Comparison of ENCODE assay signal across 12 mouse cellular contexts in genomic region chr12:12722982-12723661, GRCm38 (mm10).
DNase-seq lines count a peak whose midpoint lies in the region; ATAC-seq lines count a peak whose summit lies in the region.
"Had no signal": no experiment of that assay in that cellular context is flagged by ENCODE, and none has a peak within 500 bp of the region (broad histone marks: within the 10 kb centered on the region; RNA-seq: fewer than 3 reads in every experiment).

No protein-coding gene starts in this region.

- 44% methylated on average over 20 of the region's 20 CpGs for WGBS in embryonic facial prominence, embryonic 11.5 days
- 18% methylated on average over 20 of the region's 20 CpGs for WGBS in hindbrain, embryonic 13.5 days
- WGBS in midbrain, embryonic 16.5 days = 8% methylated on average over 20 of the region's 20 CpGs
- WGBS in kidney, embryonic 14.5 days = 85% methylated on average over 20 of the region's 20 CpGs

- H3K27me3 ChIP-seq in embryonic facial prominence, embryonic 11.5 days (ENCODE audit: control insufficient read depth, insufficient read depth, low read length) = no peaks in the 10 kb centered on the region
- H3K27me3 ChIP-seq in hindbrain, embryonic 13.5 days = 0 out of 2 replicates have a peak, but pooled peaks cover 11% of the 10 kb centered on the region
- H3K27me3 ChIP-seq in midbrain, embryonic 16.5 days (ENCODE audit: control insufficient read depth, insufficient read depth, low read depth, low read length) = no peaks in the 10 kb centered on the region
- H3K27me3 ChIP-seq in kidney, embryonic 14.5 days (ENCODE audit: control insufficient read depth, insufficient read depth, low read length) = no peaks in the 10 kb centered on the region

- H3K4me1 ChIP-seq in embryonic facial prominence, embryonic 11.5 days (ENCODE audit: control insufficient read depth, insufficient read depth, low read length) = 0 out of 2 replicates have a peak, but pooled peaks cover 3% of the 10 kb centered on the region
- peaks cover 36% of the 10 kb centered on the region for H3K4me1 ChIP-seq in hindbrain, embryonic 13.5 days (replicated peaks)
- H3K4me1 ChIP-seq in midbrain, embryonic 16.5 days (ENCODE audit: control insufficient read depth, insufficient read depth, low read length) = peaks cover 26% of the 10 kb centered on the region
- H3K4me1 ChIP-seq in kidney, embryonic 14.5 days (ENCODE audit: control insufficient read depth, insufficient read depth, low read length) = no peaks in the 10 kb centered on the region

- no peak overlapping the region for H3K4me2 ChIP-seq in embryonic facial prominence, embryonic 11.5 days (ENCODE audit: low read depth, low read length)
- peak overlapping the region; percentile 42 for H3K4me2 ChIP-seq in hindbrain, embryonic 13.5 days
- H3K4me2 ChIP-seq in midbrain, embryonic 16.5 days (ENCODE audit: low read length) = peak overlapping the region; percentile 50
- no peak overlapping the region for H3K4me2 ChIP-seq in kidney, embryonic 14.5 days (replicated peaks; ENCODE audit: low read depth, low read length)
- H3K4me2 ChIP-seq: limb, embryonic 12.5 days had no signal

- H3K4me3 ChIP-seq in embryonic facial prominence, embryonic 11.5 days (ENCODE audit: low read depth, low read length) = no peak overlapping the region
- H3K4me3 ChIP-seq in hindbrain, embryonic 13.5 days = peak overlapping the region; percentile 14; the same call in 1 of the 2 replicates
- peak overlapping the region; percentile 18 for H3K4me3 ChIP-seq in midbrain, embryonic 16.5 days (ENCODE audit: low read depth, low read length)
- no peak overlapping the region for H3K4me3 ChIP-seq in kidney, embryonic 14.5 days (ENCODE audit: low read length)
- H3K4me3 ChIP-seq: limb, embryonic 12.5 days had no signal

- no peaks in the 10 kb centered on the region for H3K9me3 ChIP-seq in embryonic facial prominence, embryonic 11.5 days (replicated peaks; ENCODE audit: control insufficient read depth, low read length)
- no peaks in the 10 kb centered on the region for H3K9me3 ChIP-seq in hindbrain, embryonic 13.5 days
- H3K9me3 ChIP-seq in midbrain, embryonic 16.5 days (replicated peaks; ENCODE audit: control insufficient read depth, low read length, poor library complexity, severe bottlenecking) = no peaks in the 10 kb centered on the region
- no peaks in the 10 kb centered on the region for H3K9me3 ChIP-seq in kidney, embryonic 14.5 days (ENCODE audit: control insufficient read depth, low read length)
- H3K9me3 ChIP-seq: limb, embryonic 12.5 days had no signal

- peak; percentile 64 for ATAC-seq in embryonic facial prominence, embryonic 11.5 days (replicated peaks; ENCODE audit: insufficient number of reproducible peaks, low FRiP score, low TSS enrichment, low read depth)
- peak; percentile 52 for ATAC-seq in hindbrain, embryonic 13.5 days (ENCODE audit: low FRiP score)
- peak; percentile 69 for ATAC-seq in midbrain, embryonic 16.5 days
- ATAC-seq in kidney, embryonic 14.5 days (ENCODE audit: low FRiP score, low TSS enrichment) = no peak

- no peaks in the 10 kb centered on the region for H3K36me3 ChIP-seq in embryonic facial prominence, embryonic 11.5 days (replicated peaks; ENCODE audit: control insufficient read depth, insufficient read depth, low read depth, low read length)
- no peaks in the 10 kb centered on the region for H3K36me3 ChIP-seq in hindbrain, embryonic 13.5 days
- no peaks in the 10 kb centered on the region for H3K36me3 ChIP-seq in midbrain, embryonic 16.5 days (ENCODE audit: control insufficient read depth, insufficient read depth, low read length)
- H3K36me3 ChIP-seq in kidney, embryonic 14.5 days (ENCODE audit: control insufficient read depth, insufficient read depth, low read length) = no peaks in the 10 kb centered on the region
- H3K36me3 ChIP-seq: limb, embryonic 12.5 days had no signal

- no peak overlapping the region for H3K27ac ChIP-seq in embryonic facial prominence, embryonic 11.5 days (replicated peaks; ENCODE audit: low read depth, low read length)
- H3K27ac ChIP-seq in hindbrain, embryonic 13.5 days = peak overlapping the region; percentile 56; the same call in 1 of the 2 replicates
- peak overlapping the region; percentile 45 for H3K27ac ChIP-seq in midbrain, embryonic 16.5 days (ENCODE audit: low read length)
- H3K27ac ChIP-seq in kidney, embryonic 14.5 days (ENCODE audit: low read depth, low read length) = no peak overlapping the region
- H3K27ac ChIP-seq: limb, embryonic 12.5 days had no signal

- H3K9ac ChIP-seq in embryonic facial prominence, embryonic 11.5 days (replicated peaks; ENCODE audit: low read length) = peak overlapping the region; percentile 19; the same call in 1 of the 2 replicates
- peak overlapping the region; percentile 58 for H3K9ac ChIP-seq in hindbrain, embryonic 13.5 days
- peak overlapping the region; percentile 55 for H3K9ac ChIP-seq in midbrain, embryonic 16.5 days (ENCODE audit: low read depth, low read length)
- no peak overlapping the region for H3K9ac ChIP-seq in kidney, embryonic 14.5 days (ENCODE audit: low read depth, low read length)
- H3K9ac ChIP-seq: limb, embryonic 12.5 days had no signal

- DNase-seq in R1 (ENCODE audit: low read depth, low spot score) = peak; percentile 26
- DNase-seq in embryonic facial prominence, embryonic 11.5 days (ENCODE audit: low spot score) = peak; percentile 54
- no peak for DNase-seq in cerebellum, adult 8-10 months
- DNase-seq in lung, postnatal 10 days = no peak
- DNase-seq in thymus, postnatal 0 days (ENCODE audit: low spot score) = no peak
- DNase-seq: adrenal gland, postnatal 10 days; kidney, adult 2 months; lung, adult 18-20 months had no signal

Comparison
In these comparisons a context has a peak if more than half of its experiments do, and no peak if none do; other contexts are left out.
1. DNase-seq: peak in R1 (single experiment) and embryonic facial prominence, embryonic 11.5 days (single experiment); none in cerebellum, adult 8-10 months (single experiment), lung, postnatal 10 days (single experiment) and thymus, postnatal 0 days (single experiment).
2. H3K27ac ChIP-seq: peak in hindbrain, embryonic 13.5 days (single experiment) and midbrain, embryonic 16.5 days (single experiment); none in embryonic facial prominence, embryonic 11.5 days (single experiment) and kidney, embryonic 14.5 days (single experiment).
3. H3K4me2 ChIP-seq: peak in hindbrain, embryonic 13.5 days (single experiment) and midbrain, embryonic 16.5 days (single experiment); none in embryonic facial prominence, embryonic 11.5 days (single experiment) and kidney, embryonic 14.5 days (single experiment).
4. H3K4me3 ChIP-seq: peak in hindbrain, embryonic 13.5 days (single experiment) and midbrain, embryonic 16.5 days (single experiment); none in embryonic facial prominence, embryonic 11.5 days (single experiment) and kidney, embryonic 14.5 days (single experiment).